Mouse (Mus musculus) thymus, adult 2 months (tissue): ENCODE data around the gene G0s2. TPM values are rescaled to one million over a fixed set of nuclear protein-coding genes. Genes with fewer than 3 reads are reported as not detected.

Experiments
- DNase-seq: peaks from one replicate; pipeline ENCODE4 v3.0.0; 2021
- H3K27ac ChIP-seq: fragments of 200-500 bp; 2 replicates; pipeline ENCODE4 v1.5.1; 2012; ENCODE audit warnings: low read length, control low read depth; ENCODE audit not compliant: control insufficient read depth, insufficient read depth
- H3K27me3 ChIP-seq: fragments of 200-500 bp; 2 replicates; pipeline ENCODE4 v1.6.1; 2012; ENCODE audit warnings: mild to moderate bottlenecking, low read length, moderate library complexity, mixed read lengths; ENCODE audit not compliant: control insufficient read depth, insufficient read depth
- H3K36me3 ChIP-seq: fragments of 200-500 bp; 2 replicates; pipeline ENCODE4 v1.6.1; 2012; ENCODE audit warnings: mild to moderate bottlenecking, low read length, moderate library complexity; ENCODE audit not compliant: control insufficient read depth, insufficient read depth
- H3K4me1 ChIP-seq: fragments of 200-500 bp; replicated peaks from 2 replicates; pipeline ENCODE4 v1.6.1; 2012; ENCODE audit warnings: low read length; ENCODE audit not compliant: control insufficient read depth, insufficient read depth
- H3K4me3 ChIP-seq: fragments of 200-500 bp; 2 replicates; pipeline ENCODE4 v1.5.1; 2012; ENCODE audit warnings: mild to moderate bottlenecking, low read length, control low read depth, moderate library complexity; ENCODE audit not compliant: control insufficient read depth, insufficient read depth
- CTCF ChIP-seq: fragments of 200-500 bp; IDR thresholded peaks from 2 replicates; pipeline ENCODE4 v1.5.1; 2012; ENCODE audit warnings: mild to moderate bottlenecking, control low read depth, low read length, moderate library complexity, borderline replicate concordance; ENCODE audit not compliant: control insufficient read depth, poor library complexity, insufficient read depth; ENCODE audit errors: extremely low read depth
- POLR2A ChIP-seq: fragments of 200-500 bp; IDR thresholded peaks from 2 replicates; pipeline ENCODE4 v1.6.1; 2012; ENCODE audit warnings: mild to moderate bottlenecking, low read length, control low read depth, moderate library complexity; ENCODE audit not compliant: control insufficient read depth, poor library complexity, insufficient read depth; ENCODE audit errors: extremely low read depth
- WGBS: fragments of 180-500 bp; shearing (Covaris S2); methylation state at CpG from one replicate; pipeline ENCODE4 v1.1.7; 2018; 5-methylcytosine and 5-hydroxymethylcytosine counted together
- polyA plus RNA-seq: library from polyadenylated mRNA; depleted of rRNA; stranded (reverse); fragments of >200 nt; gene quantifications from 2 replicates; pipeline ENCODE4 v1.2.3, GENCODE M21; 2012; rRNA removed

The G0s2 gene
- polyA plus RNA-seq, 1 experiment: 61.6 TPM

DNA sequence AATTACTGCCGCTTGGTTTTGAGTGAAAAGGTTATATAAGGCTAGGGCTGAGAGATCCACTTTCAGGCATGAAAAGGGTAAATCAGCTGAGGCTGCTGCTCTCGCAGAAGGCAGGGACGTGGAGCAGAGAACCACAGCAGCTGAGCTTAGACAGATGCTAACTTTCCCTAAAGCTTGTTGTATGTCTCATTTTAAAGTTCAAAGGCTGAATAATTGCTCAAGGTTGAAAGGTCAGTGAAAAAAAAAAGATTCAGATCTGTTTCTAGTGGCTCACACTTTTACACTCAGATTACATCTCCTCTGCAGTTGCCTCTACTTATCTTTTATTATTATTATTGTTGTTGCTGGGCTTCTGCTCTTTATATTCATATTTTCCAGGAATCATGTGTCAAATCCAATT lies 47.5 kb downstream of the G0s2 start:
- Histone ChIP-seq H3K4me1 (peaks cover 2% of the 10 kb centered on the region; the same call in 1 of the 2 replicates), H3K27me3 (no peaks in the 10 kb centered on the region), H3K27ac (no peak overlapping the region), H3K4me3 (no peak overlapping the region), H3K36me3 (peaks cover 3% of the 10 kb centered on the region; the same call in 1 of the 2 replicates)
- DNase-seq: no peak
- TF ChIP-seq POLR2A (no peak), CTCF (no peak)
- WGBS: 76% methylated on average over 3 of the region's 3 CpGs

Other genes with a start within 250 kb of the G0s2 start
- 0.78 and 0.97 TPM in 2 replicates for gene Syt14, start 237.4 kb downstream of the G0s2 start, polyA plus RNA-seq
- 67.4 and 76.9 TPM in 2 replicates for gene Diexf, start 142.9 kb downstream of the G0s2 start, polyA plus RNA-seq
- 18.6 and 26.5 TPM in 2 replicates for gene Irf6, start 120.1 kb downstream of the G0s2 start, polyA plus RNA-seq
- 6.8 and 7.2 TPM in 2 replicates for gene A130010J15Rik, start 105.2 kb downstream of the G0s2 start, polyA plus RNA-seq
- 128 and 142 TPM in 2 replicates for gene Traf3ip3, start 71.5 kb downstream of the G0s2 start, polyA plus RNA-seq
- gene Lamb3, start 65.5 kb downstream of the G0s2 start, polyA plus RNA-seq: 27.2 and 27.8 TPM in 2 replicates
- gene Hsd11b1, start 9.1 kb downstream of the G0s2 start, polyA plus RNA-seq: 43.1 and 59.6 TPM in 2 replicates
- gene Camk1g, start 97.1 kb upstream of the G0s2 start, polyA plus RNA-seq: 2.9 and 3.4 TPM in 2 replicates